13 mouse cellular contexts compared by ENCODE assay signal in the genomic region with DNA sequence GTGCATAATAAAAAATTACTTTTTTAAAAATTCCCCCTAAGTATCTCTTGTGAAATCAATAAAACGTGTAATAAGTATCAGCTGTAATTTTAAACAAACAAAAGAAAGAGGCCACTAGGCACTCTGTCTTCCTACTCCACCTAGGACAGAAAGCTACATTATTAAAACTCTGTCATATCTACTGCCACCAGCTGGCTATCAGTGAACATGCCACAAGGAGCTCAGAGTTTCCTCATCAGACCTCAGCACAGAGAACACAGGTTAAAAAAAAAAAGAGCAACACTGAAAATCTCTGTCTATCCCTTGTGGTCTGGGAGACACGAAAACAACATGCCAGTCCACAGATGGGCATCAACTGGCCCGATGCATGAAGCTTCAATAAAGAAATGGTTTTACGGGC.
DNase-seq lines count a peak whose midpoint lies in the region; ATAC-seq and TF ChIP-seq lines count a peak whose summit lies in the region.
"Had no signal": no experiment of that assay in that cellular context is flagged by ENCODE, and none has a peak within 500 bp of the region (broad histone marks: within the 10 kb centered on the region; RNA-seq: fewer than 3 reads in every experiment).

No protein-coding gene starts in this region.

- TF ChIP-seq EP300 in lung, postnatal 0 days (IDR thresholded peaks at IDR 0.05), result no peak

- no peak for DNase-seq in gastrocnemius, adult 2 months
- DNase-seq in gastrocnemius, adult 8-10 months (ENCODE audit: low spot score in 2 of 2), result no peak
- no peak for DNase-seq in lung, postnatal 0 days (ENCODE audit: low spot score)
- no peak for DNase-seq in lung, postnatal 10 days
- DNase-seq in cerebellum, adult 11-12 months, result peak; percentile 44
- no peak for DNase-seq in thymus, postnatal 25 days
- DNase-seq: kidney, adult 11 months had no signal

- peak; percentile 57 for TF ChIP-seq CTCF in gastrocnemius, adult 2 months (IDR thresholded peaks at IDR 0.05)
- TF ChIP-seq CTCF in lung, postnatal 0 days (IDR thresholded peaks at IDR 0.05), result peak; percentile 37

- no peaks in the 10 kb centered on the region for H3K4me1 ChIP-seq in lung, postnatal 0 days (ENCODE audit: insufficient read depth, low read depth, low read length)
- H3K4me1 ChIP-seq in kidney, embryonic 15.5 days, result no peaks in the 10 kb centered on the region
- H3K4me1 ChIP-seq: forebrain, embryonic 12.5 days; heart, embryonic 13.5 days; limb, embryonic 10.5 days; lung, embryonic 15.5 days had no signal

- no peak overlapping the region for H3K4me2 ChIP-seq in lung, postnatal 0 days (replicated peaks; ENCODE audit: low read depth, low read length)
- H3K4me2 ChIP-seq in kidney, embryonic 15.5 days, result no peak overlapping the region
- H3K4me2 ChIP-seq: forebrain, embryonic 12.5 days; heart, embryonic 13.5 days; lung, embryonic 15.5 days had no signal

- intact Hi-C loops in gastrocnemius, adult 2 months (cut with DNase I), result loop anchor here (2.0 kb wide), 1 partner anchor 347 kb away; no protein-coding TSS in a partner anchor

- no peaks in the 10 kb centered on the region for H3K9me3 ChIP-seq in lung, postnatal 0 days (ENCODE audit: low read length)
- no peaks in the 10 kb centered on the region for H3K9me3 ChIP-seq in kidney, embryonic 15.5 days (replicated peaks)
- H3K9me3 ChIP-seq: forebrain, embryonic 12.5 days; heart, embryonic 13.5 days; limb, embryonic 10.5 days; lung, embryonic 15.5 days had no signal

- H3K36me3 ChIP-seq in lung, postnatal 0 days (ENCODE audit: insufficient read depth, low read length), result no peaks in the 10 kb centered on the region
- no peaks in the 10 kb centered on the region for H3K36me3 ChIP-seq in kidney, embryonic 15.5 days
- H3K36me3 ChIP-seq: forebrain, embryonic 12.5 days; heart, embryonic 13.5 days; limb, embryonic 10.5 days; lung, embryonic 15.5 days had no signal

- ATAC-seq in lung, postnatal 0 days, result no peak
- ATAC-seq in megakaryocyte progenitor cell, adult 5-6 weeks (replicated peaks; ENCODE audit: poor library complexity), result peak; percentile 77
- ATAC-seq in kidney, embryonic 15.5 days (replicated peaks; ENCODE audit: low FRiP score), result no peak

- H3K27me3 ChIP-seq in lung, postnatal 0 days (replicated peaks; ENCODE audit: insufficient read depth, low read length), result no peaks in the 10 kb centered on the region
- H3K27me3 ChIP-seq in kidney, embryonic 15.5 days, result no peaks in the 10 kb centered on the region
- H3K27me3 ChIP-seq: forebrain, embryonic 12.5 days; heart, embryonic 13.5 days; lung, embryonic 15.5 days had no signal

- H3K4me3 ChIP-seq in gastrocnemius, adult 2 months, result no peak overlapping the region
- no peak overlapping the region for H3K4me3 ChIP-seq in lung, postnatal 0 days (ENCODE audit: low read depth, low read length)
- no peak overlapping the region for H3K4me3 ChIP-seq in kidney, embryonic 15.5 days (replicated peaks)
- H3K4me3 ChIP-seq: forebrain, embryonic 12.5 days; heart, embryonic 13.5 days; limb, embryonic 10.5 days; lung, embryonic 15.5 days had no signal

- H3K9ac ChIP-seq in lung, postnatal 0 days (replicated peaks; ENCODE audit: low read depth), result no peak overlapping the region
- H3K9ac ChIP-seq in kidney, embryonic 15.5 days, result no peak overlapping the region
- H3K9ac ChIP-seq: forebrain, embryonic 12.5 days; heart, embryonic 13.5 days; lung, embryonic 15.5 days had no signal

- H3K27ac ChIP-seq in gastrocnemius, adult 2 months, result no peak overlapping the region
- H3K27ac ChIP-seq in lung, postnatal 0 days (ENCODE audit: low read length), result no peak overlapping the region
- H3K27ac ChIP-seq in kidney, embryonic 15.5 days, result no peak overlapping the region
- H3K27ac ChIP-seq: forebrain, embryonic 12.5 days; heart, embryonic 13.5 days; limb, embryonic 10.5 days; lung, embryonic 15.5 days had no signal

- 75% methylated on average over 4 of the region's 4 CpGs for WGBS in lung, postnatal 0 days
- WGBS in kidney, embryonic 15.5 days, result 79% methylated on average over 4 of the region's 4 CpGs
